Mouse (Mus musculus) liver, adult (tissue): ENCODE measurements around the gene Lbx1.

ENCODE experiments used
- GATA4 ChIP-seq: IDR thresholded peaks from 2 replicates; pipeline ENCODE4 v1.6.1; 2014; ENCODE audit warnings: mild to moderate bottlenecking, low read length; ENCODE audit not compliant: insufficient replicate concordance

The Lbx1 gene

GRCm38 (mm10) chr19:45227671-45228070, 7.9 kb downstream of the Lbx1 start:
- no peak for TF ChIP-seq GATA4

- TF ChIP-seq GATA4, result no peak
These were observed 8.6 kb downstream of the Lbx1 start for GRCm38 (mm10) chr19:45227049-45227448.

- TF ChIP-seq GATA4, result no peak
These were observed 9.4 kb downstream of the Lbx1 start for GRCm38 (mm10) chr19:45226246-45226645.

GRCm38 (mm10) chr19:45225130-45225529, 10.5 kb downstream of the Lbx1 start:
- TF ChIP-seq GATA4, result no peak

- no peak for TF ChIP-seq GATA4
These were observed 11.4 kb downstream of the Lbx1 start for GRCm38 (mm10) chr19:45224286-45224559.

- no peak for TF ChIP-seq GATA4
These were observed 12.0 kb downstream of the Lbx1 start for GRCm38 (mm10) chr19:45223413-45224285.

GRCm38 (mm10) chr19:45222141-45222782, 13.3 kb downstream of the Lbx1 start:
- no peak for TF ChIP-seq GATA4

- no peak for TF ChIP-seq GATA4
These were observed 14.2 kb downstream of the Lbx1 start for GRCm38 (mm10) chr19:45221458-45221783.

- no peak for TF ChIP-seq GATA4
These were observed 14.8 kb downstream of the Lbx1 start for GRCm38 (mm10) chr19:45220593-45221457.

- TF ChIP-seq GATA4, result no peak
These were observed 19.4 kb downstream of the Lbx1 start for GRCm38 (mm10) chr19:45216240-45216639.

- no peak for TF ChIP-seq GATA4
These were observed 20.2 kb downstream of the Lbx1 start for GRCm38 (mm10) chr19:45215431-45215830.

GRCm38 (mm10) chr19:45209776-45210422, 25.7 kb downstream of the Lbx1 start:
- TF ChIP-seq GATA4, result no peak

GRCm38 (mm10) chr19:45209191-45209590, 26.4 kb downstream of the Lbx1 start:
- no peak for TF ChIP-seq GATA4

- no peak for TF ChIP-seq GATA4
These were observed 27.1 kb downstream of the Lbx1 start for GRCm38 (mm10) chr19:45208438-45209060.
